8 mouse cellular contexts compared by ENCODE assay signal in the genomic region with DNA sequence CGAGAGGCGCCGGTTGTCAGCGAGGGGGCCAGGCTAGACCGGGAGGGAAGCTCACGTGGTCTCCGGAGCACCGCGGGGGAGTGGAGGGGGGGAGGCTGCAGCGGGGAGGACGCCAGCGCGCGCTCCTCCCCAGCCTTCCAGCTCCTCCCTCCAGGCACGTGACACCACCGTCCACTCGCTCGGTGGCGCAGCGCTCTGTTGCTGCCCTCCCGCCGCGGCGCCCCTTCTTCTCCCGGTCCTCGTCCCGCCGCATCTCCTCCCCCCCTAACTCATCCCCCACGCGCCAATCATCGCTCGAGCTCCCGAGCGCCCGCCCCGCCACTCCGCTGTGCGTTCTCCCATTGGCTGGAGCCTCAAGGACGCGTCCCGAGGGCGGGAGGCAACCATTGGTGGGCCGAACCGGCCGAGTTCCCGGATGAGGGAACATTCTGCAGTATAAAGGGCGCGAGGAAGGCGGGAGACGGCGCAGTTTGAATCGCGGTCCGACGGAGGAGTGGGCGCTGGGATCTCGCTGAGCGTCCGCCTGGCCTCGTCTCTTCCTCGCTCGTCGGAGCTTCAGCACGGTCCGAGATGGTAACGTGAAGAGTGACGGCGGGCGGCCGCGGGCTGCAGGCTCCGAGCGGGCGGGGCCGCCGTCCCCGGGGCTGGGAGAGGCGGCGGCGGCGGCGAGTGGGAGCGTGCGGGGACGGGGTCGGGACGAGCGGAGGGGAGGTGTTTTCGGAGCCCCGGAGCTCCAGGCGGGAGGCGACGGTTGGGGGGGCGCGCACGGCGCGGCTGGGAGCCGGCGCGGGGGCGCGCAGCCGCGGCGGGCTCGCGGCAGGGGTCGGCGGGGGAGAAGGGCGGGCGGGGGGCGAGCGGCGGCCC. TPM values are rescaled to one million over a fixed set of nuclear protein-coding genes. Genes with fewer than 3 reads are reported as not detected.
DNase-seq lines count a peak whose midpoint lies in the region; ATAC-seq and TF ChIP-seq lines count a peak whose summit lies in the region.

Gene H2afz (plus strand): TSS at position 364 of the 864 bp plus-strand sequence.

- H3K27me3 ChIP-seq in forebrain, embryonic 15.5 days, result no peaks in the 10 kb centered on the region

- TF ChIP-seq POLR2A in lung, adult 2 months (IDR thresholded peaks at IDR 0.05; ENCODE audit: borderline replicate concordance, extremely low read depth, low read depth, low read length), result peak; percentile 82; the same call in 1 of the 2 replicates

- H3K9ac ChIP-seq in forebrain, embryonic 15.5 days (replicated peaks), result peak within 1 kb of the TSS; percentile 76

- WGBS in forebrain, embryonic 15.5 days, result under 1% methylated on average over 95 of the region's 115 CpGs
- 2% methylated on average over 94 of the region's 115 CpGs for WGBS in lung, adult 2 months

- no peak for TF ChIP-seq CTCF in lung, adult 2 months (IDR thresholded peaks at IDR 0.05; ENCODE audit: insufficient read depth, low read length)

- H3K27ac ChIP-seq in forebrain, embryonic 15.5 days (replicated peaks), result peak within 1 kb of the TSS; percentile 94

- intact Hi-C loops in heart, postnatal 25 days (cut with DNase I), result no loop called here

- peak; percentile 98 for DNase-seq in ES-CJ7 (ENCODE audit: low read depth, low spot score)
- peak; percentile 98 for DNase-seq in cerebellum, adult 11 months
- DNase-seq in heart, postnatal 25 days (ENCODE audit: low spot score), result peak; percentile 97
- peak; percentile 97 to 98 for DNase-seq in layer of hippocampus, adult 18-20 months (ENCODE audit: low spot score in 2 of 2)
- DNase-seq in lung, adult 2 months, result peak; percentile 98
- peak; percentile 98 for DNase-seq in thymus, adult 18-20 months

- peak; percentile 96 for ATAC-seq in forebrain, embryonic 15.5 days (replicated peaks)
- ATAC-seq in neutrophil, adult 5-6 weeks (ENCODE audit: extremely low read depth, insufficient number of reproducible peaks, low FRiP score, poor library complexity, severe bottlenecking), result peak; percentile 92

- peaks cover 2% of the 10 kb centered on the region; the same call in 1 of the 2 replicates for H3K36me3 ChIP-seq in forebrain, embryonic 15.5 days

- peak within 1 kb of the TSS; percentile 67 for H3K4me3 ChIP-seq in forebrain, embryonic 15.5 days
- peak within 1 kb of the TSS; percentile 80 for H3K4me3 ChIP-seq in lung, adult 2 months (replicated peaks; ENCODE audit: extremely low read depth, low read depth, low read length)

- no peaks in the 10 kb centered on the region for H3K9me3 ChIP-seq in forebrain, embryonic 15.5 days

- peaks cover 29% of the 10 kb centered on the region for H3K4me1 ChIP-seq in forebrain, embryonic 15.5 days
- H3K4me1 ChIP-seq in lung, adult 2 months (ENCODE audit: control insufficient read depth, insufficient read depth, low read length), result peaks cover 4% of the 10 kb centered on the region; the same call in 1 of the 2 replicates

- peak within 1 kb of the TSS; percentile 59 for H3K4me2 ChIP-seq in forebrain, embryonic 15.5 days (replicated peaks)

RNA-seq across cellular contexts. Expression of gene H2afz, which starts in this region (rescaled TPM):
- polyA plus RNA-seq in forebrain, embryonic 15.5 days (2015; fragmentation: Nextera tagmentation; extraction: Ambion mirVana), result 1,422 and 1,532 TPM in 2 replicates
- 10 to 100 TPM; 58.3 to 61.6 TPM for total RNA-seq in heart, postnatal 25 days (2021)
- 100 to 1,000 TPM; 142 to 148 TPM for total RNA-seq in layer of hippocampus, adult 18-20 months (2021)
- 400 and 437 TPM in 2 replicates for polyA plus RNA-seq in lung, adult 2 months (2012; rRNA removed)
- total RNA-seq in neutrophil, adult 5-6 weeks (2017), result 202 and 241 TPM in 2 replicates

Comparison
In these comparisons a context has a peak if more than half of its experiments do, and no peak if none do; other contexts are left out.
1. Peak in every context shown above with its lines: DNase-seq, ATAC-seq, H3K4me3 ChIP-seq and H3K27ac ChIP-seq.